Mouse (Mus musculus) lung, postnatal 0 days (tissue): ENCODE measurements around the gene Usp17lb.

ENCODE experiments used
- CTCF ChIP-seq: IDR thresholded peaks from 2 replicates; pipeline ENCODE4 v1.5.1; 2016; ENCODE audit warnings: antibody characterized with exemption, mild to moderate bottlenecking
- EP300 ChIP-seq: IDR thresholded peaks from 2 replicates; pipeline ENCODE4 v1.6.1; 2016; ENCODE audit warnings: antibody characterized with exemption, mild to moderate bottlenecking, control low read depth

GRCm38 (mm10) chr7:104843731-104844287, 1.4 kb upstream of the Usp17lb start:
- TF ChIP-seq CTCF (no peak), EP300 (no peak)
